Mouse (Mus musculus) heart, adult 2 months (tissue): ENCODE measurements around the gene Tmem190.

Experiments used
- CTCF ChIP-seq: fragments of 200-600 bp; IDR thresholded peaks from 2 replicates; pipeline ENCODE4 v1.8.1; 2022; ENCODE audit warnings: antibody characterized with exemption, mild to moderate bottlenecking, moderate library complexity
- POLR2A ChIP-seq: fragments of 200-500 bp; IDR thresholded peaks from 2 replicates; pipeline ENCODE4 v1.6.1; 2011; ENCODE audit warnings: mild to moderate bottlenecking, low read depth, low read length, control low read depth; ENCODE audit not compliant: insufficient read depth

- no peak for TF ChIP-seq CTCF
- no peak for TF ChIP-seq POLR2A
Observed at GRCm38 (mm10) chr7:4830476-4830875, 47.7 kb downstream of the Tmem190 start.
